Mouse (Mus musculus) adrenal gland, postnatal 25 days (tissue): ENCODE measurements at regions not wholly inside any gene's neighbourhood (a gene's known extent, or its start where the extent isn't known, plus 50 kb on each side); places are given as distances from the start of the nearest gene placed in this dataset.

ENCODE experiments used
- DNase-seq: peaks from one replicate; pipeline ENCODE4 v3.0.0; 2021; ENCODE audit warnings: mixed read lengths

- DNase-seq: no peak
Observed at GRCm38 (mm10) chr3:148324911-148325621, 665.3 kb downstream of the Adgrl2 start.

- DNase-seq: no peak
Observed at GRCm38 (mm10) chr3:148321894-148322293, 668.5 kb downstream of the Adgrl2 start.

GRCm38 (mm10) chr3:148316198-148316597, 674.2 kb downstream of the Adgrl2 start:
- no peak for DNase-seq

- DNase-seq: no peak
Observed at GRCm38 (mm10) chr3:148315286-148315685, 675.1 kb downstream of the Adgrl2 start.

- no peak for DNase-seq
Observed at GRCm38 (mm10) chr3:148295515-148295914, 694.8 kb downstream of the Adgrl2 start.

GRCm38 (mm10) chr3:148278978-148279377, 711.4 kb downstream of the Adgrl2 start:
- DNase-seq: no peak

- DNase-seq: no peak
Observed at GRCm38 (mm10) chr3:148272159-148272848, 718.1 kb downstream of the Adgrl2 start.

- DNase-seq: no peak
Observed at GRCm38 (mm10) chr3:148268812-148269211, 721.5 kb downstream of the Adgrl2 start.

GRCm38 (mm10) chr3:148259211-148259610, 731.1 kb downstream of the Adgrl2 start:
- no peak for DNase-seq

GRCm38 (mm10) chr3:148248617-148249016, 741.7 kb downstream of the Adgrl2 start:
- peak; percentile 21 for DNase-seq

- no peak for DNase-seq
Observed at GRCm38 (mm10) chr3:148246786-148247185, 743.6 kb downstream of the Adgrl2 start.

- DNase-seq: no peak
Observed at GRCm38 (mm10) chr3:148238093-148238492, 752.3 kb downstream of the Adgrl2 start.

- no peak for DNase-seq
Observed at GRCm38 (mm10) chr3:148237555-148237954, 752.8 kb downstream of the Adgrl2 start.

GRCm38 (mm10) chr3:148233616-148234015, 756.7 kb downstream of the Adgrl2 start:
- no peak for DNase-seq

- DNase-seq: no peak
Observed at GRCm38 (mm10) chr3:148229192-148229591, 761.2 kb downstream of the Adgrl2 start.

GRCm38 (mm10) chr3:148228002-148228707, 762.2 kb downstream of the Adgrl2 start:
- no peak for DNase-seq

- DNase-seq: no peak
Observed at GRCm38 (mm10) chr3:148220826-148221225, 769.5 kb downstream of the Adgrl2 start.

GRCm38 (mm10) chr3:148220024-148220590, 770.2 kb downstream of the Adgrl2 start:
- peak; percentile 1 for DNase-seq

- DNase-seq: no peak
Observed at GRCm38 (mm10) chr3:148202148-148202547, 788.2 kb downstream of the Adgrl2 start.

GRCm38 (mm10) chr3:148186704-148187103, 803.7 kb downstream of the Adgrl2 start:
- DNase-seq: no peak

- no peak for DNase-seq
Observed at GRCm38 (mm10) chr3:148167556-148167955, 822.8 kb downstream of the Adgrl2 start.

- DNase-seq: no peak
Observed at GRCm38 (mm10) chr3:148159059-148159458, 831.3 kb downstream of the Adgrl2 start.

- no peak for DNase-seq
Observed at GRCm38 (mm10) chr3:148158533-148158932, 831.8 kb downstream of the Adgrl2 start.
